Mouse (Mus musculus) activated CD4-positive, CD25-positive, alpha-beta regulatory T cell, adult 4 months (primary cell): Measurements from ENCODE around the gene Mtf2. TPM values are rescaled to one million over a fixed set of nuclear protein-coding genes. Genes with fewer than 3 reads are reported as not detected.
"Not testable (repeated sequence)": the region's sequence is repeated elsewhere in the genome, so short reads cannot be mapped to it uniquely, and the experiment has no call there.

Source experiments
- ATAC-seq: one replicate; pipeline ENCODE4 v1.8.0; 2017
- polyA plus RNA-seq, 2 experiments: library from polyadenylated mRNA; unstranded; fragments of 100-300 nt; shearing (Covaris generic); gene quantifications; one replicate each; pipeline ENCODE4 v1.2.1; 2017

The Mtf2 gene
- polyA plus RNA-seq = 10 to 100 TPM; 48.3 to 52.9 TPM

- ATAC-seq = peak; percentile 92
These were observed at the start of gene Mtf2 for GRCm38 (mm10) chr5:108065465-108066411. Gene Mtf2 (plus strand): TSS chr5:108065674.

DNA sequence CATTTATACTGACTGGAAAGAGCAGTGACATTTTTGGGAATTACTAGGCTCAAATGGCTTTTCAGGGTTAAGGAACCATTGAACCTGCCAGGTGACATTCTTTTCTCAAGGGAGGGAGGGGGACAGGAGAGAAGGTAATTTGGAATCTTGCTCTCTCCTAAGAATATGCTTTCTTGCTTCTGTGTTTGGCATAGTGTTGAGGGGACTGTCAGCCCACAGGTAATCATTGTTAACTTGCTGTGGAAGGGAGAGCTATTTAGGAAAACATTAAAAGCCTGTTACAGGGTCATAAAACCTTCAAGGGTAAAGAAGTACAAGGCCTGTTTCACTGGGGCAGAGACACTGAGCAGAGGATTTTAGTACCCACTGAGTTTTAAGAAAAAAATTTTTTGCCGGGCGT, 48.2 kb upstream of the Mtf2 start:
- ATAC-seq = no peak

- ATAC-seq = no peak
These were observed 46.1 kb upstream of the Mtf2 start for GRCm38 (mm10) chr5:108019367-108019766.

DNA sequence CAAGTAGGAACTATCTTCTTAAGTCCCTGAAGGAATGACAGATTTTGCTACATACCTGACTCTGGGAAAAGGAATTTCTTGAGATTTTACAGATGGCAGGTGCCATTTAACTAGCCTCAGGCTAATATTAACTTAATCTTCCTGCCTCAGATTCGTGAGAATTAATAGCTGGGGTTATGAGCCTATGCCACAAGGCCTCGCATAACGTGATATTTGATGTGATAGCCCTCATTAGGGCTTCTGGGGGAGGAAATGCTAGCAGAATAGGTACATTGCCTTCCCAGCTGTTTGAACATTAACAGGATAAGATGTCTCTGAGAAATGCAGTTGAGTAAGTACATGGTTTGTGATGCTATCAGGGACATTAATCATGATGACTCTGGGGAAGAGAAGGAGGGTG, 44.1 kb upstream of the Mtf2 start:
- no peak for ATAC-seq

DNA sequence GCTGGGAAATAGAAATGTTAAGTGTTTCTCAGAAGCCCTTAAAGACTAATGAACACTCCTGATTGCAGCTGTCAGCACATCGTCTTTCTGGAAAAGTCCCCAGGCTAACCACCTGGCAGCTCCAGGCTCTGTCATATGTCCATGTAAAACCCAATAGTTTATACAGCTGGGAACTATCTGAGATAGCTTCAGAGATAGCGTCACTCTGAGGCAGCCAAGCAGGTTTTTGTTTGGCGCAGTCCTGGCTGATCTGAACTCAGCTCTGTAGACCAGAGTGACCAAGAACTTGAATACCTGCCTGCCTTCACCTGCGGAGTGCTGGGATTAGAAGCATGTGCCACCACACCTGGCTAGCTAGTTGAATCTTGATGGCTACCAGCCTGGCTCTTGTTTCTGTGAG, 37.2 kb upstream of the Mtf2 start:
- no peak for ATAC-seq

GRCm38 (mm10) chr5:108028797-108029536, 36.5 kb upstream of the Mtf2 start:
- not testable (repeated sequence) for ATAC-seq

DNA sequence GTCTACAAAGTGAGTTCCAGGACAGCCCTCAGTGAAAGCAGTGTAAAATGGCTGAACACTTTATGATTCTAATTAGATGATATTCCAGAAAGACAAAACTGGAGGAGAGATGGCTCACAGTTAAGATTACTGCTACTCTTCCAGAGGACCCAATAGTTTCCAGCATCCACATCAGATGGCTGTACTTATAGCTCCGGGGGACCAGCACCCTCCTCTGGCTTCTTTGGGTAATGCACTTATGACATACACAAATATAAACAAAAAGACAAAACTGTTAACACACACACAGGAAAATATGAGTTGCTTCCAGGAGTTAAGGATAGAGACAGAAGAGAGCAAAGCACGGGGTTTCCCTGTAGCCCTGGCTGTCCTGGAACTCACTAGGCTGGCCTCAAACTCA, 35.5 kb upstream of the Mtf2 start:
- no peak for ATAC-seq

- ATAC-seq = no peak
These were observed 34.2 kb upstream of the Mtf2 start for GRCm38 (mm10) chr5:108031267-108031666.

DNA sequence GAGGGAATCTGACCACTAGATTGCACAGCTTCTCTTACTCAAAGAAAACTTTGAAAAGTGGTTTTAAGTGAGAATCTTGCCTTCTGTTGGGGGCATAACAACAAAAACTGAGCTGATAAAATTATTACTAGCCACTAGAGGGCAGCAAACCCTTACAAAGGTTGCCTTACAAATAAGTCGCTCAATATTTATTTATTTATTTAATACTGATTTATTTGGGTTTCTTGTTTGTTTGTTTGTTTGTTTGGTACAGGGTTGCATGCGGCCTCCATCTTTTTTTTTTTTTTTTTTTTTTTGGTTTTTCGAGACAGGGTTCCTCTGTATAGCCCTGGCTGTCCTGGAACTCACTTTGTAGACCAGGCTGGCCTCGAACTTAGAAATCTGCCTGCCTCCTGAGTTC, 31.3 kb upstream of the Mtf2 start:
- peak; percentile 40 for ATAC-seq

- ATAC-seq = no peak
These were observed 30.0 kb upstream of the Mtf2 start for GRCm38 (mm10) chr5:108035523-108035922.

DNA sequence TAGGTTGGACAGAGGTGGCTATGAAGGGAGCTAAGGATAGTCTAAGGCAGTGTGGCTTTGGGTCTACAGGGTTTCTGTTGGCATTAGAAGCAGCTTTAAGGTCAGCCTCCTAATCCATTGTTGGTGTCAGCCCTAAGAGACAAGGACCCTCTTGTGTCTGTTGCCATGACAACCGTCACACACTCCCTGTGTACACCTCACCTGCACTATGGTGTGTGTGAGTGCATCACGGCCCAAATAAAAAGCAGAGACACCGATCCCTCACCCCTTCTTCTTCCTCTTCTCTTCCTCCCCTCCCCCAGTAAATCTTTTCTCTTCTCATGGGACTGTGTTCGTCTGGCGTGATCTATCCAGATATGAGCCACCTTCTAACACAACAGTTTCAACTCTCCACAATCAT, 23.4 kb upstream of the Mtf2 start:
- ATAC-seq = no peak

- ATAC-seq = no peak
These were observed 21.6 kb upstream of the Mtf2 start for GRCm38 (mm10) chr5:108043908-108044307.

DNA sequence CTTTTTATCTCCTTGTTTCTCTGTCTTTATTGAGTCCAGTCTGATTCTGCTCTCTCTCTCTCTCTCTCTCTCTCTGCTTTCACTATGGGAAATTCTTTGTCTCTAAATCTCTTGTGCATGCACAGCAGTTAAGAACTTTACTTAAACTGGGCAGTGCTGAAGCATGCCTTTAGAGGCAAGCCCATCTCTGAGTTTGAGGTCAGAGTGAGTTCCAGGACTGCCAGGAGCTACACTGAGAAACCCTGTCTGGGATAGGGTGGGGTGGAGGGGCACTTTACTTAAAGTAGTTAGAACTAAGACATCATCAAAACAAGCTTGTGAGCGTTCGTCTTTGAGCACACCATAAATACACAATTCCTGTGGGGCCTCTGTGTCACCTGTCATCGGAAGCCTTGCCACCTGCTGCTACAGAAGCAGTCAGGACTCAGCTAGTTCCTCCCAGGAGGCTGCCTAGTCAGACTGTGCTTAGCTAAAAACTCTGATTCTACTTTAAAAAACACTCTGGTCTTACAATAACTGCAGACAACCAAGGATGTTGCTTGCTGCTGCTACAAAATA, 15.7 kb upstream of the Mtf2 start:
- ATAC-seq = no peak

DNA sequence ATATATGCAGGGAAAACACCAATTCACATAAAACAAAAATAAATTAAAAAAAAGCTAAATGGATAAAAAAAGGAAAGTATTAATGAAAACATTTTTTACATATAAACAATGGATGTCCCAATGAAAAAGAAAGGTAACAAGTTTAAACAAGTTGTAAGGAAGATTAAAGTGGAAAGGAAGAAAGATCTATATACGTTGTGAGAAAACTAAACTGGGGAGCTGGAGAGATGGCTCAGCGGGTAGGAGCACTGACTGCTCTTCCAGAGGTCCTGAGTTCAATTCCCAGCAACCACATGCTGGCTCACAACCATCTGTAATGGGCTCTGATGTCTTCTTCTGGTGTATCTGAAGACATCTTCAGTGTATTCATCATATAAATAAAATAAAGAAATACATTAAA, 14.4 kb upstream of the Mtf2 start:
- no peak for ATAC-seq

- ATAC-seq = not testable (repeated sequence)
These were observed 13.7 kb upstream of the Mtf2 start for GRCm38 (mm10) chr5:108051727-108052126.

DNA sequence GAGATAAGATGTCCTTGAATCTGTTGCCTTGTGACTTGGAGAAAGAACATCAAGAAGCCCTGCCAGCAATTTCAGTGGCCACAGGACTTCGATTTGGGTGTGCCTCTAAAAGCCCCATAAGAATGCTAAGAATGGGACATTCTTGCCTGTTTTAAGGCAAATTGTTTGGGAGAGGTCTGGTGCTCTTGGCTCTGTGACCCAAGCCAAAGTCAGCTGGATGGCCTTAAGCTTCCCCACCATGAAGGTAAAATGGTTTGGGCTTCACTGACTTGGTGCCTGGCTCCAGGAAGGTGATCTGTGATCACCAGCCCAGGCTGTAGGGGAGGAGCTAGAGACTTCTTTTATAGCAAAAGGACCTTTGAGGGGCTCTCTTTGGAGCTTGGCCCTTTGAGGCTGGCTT, 13.3 kb upstream of the Mtf2 start:
- no peak for ATAC-seq

GRCm38 (mm10) chr5:108053566-108053965, 11.9 kb upstream of the Mtf2 start:
- ATAC-seq = no peak

- ATAC-seq = no peak
These were observed 5.1 kb upstream of the Mtf2 start for GRCm38 (mm10) chr5:108060413-108060812.

DNA sequence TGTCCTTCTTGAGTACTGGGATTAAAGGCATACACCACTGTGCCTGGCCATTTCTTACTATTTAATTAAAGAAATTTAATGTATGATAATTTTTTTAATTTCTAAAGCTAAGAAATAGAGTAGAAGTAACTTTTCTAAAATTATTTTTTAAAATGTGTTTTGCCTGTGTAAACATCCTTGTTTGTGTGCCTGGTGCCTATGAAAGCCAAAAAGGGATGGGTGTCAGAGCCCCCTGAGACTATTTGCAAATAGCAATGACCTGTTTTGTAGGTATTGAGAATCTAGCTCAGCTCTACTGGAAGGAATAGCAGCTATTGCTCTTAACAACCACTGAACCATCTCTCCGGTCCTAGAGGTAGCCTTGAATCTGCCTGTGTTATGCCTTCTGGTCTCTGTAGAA, 6.8 kb downstream of the Mtf2 start:
- no peak for ATAC-seq

GRCm38 (mm10) chr5:108076241-108076640, 10.8 kb downstream of the Mtf2 start:
- ATAC-seq = no peak

GRCm38 (mm10) chr5:108076833-108077540, 11.5 kb downstream of the Mtf2 start:
- ATAC-seq = no peak

DNA sequence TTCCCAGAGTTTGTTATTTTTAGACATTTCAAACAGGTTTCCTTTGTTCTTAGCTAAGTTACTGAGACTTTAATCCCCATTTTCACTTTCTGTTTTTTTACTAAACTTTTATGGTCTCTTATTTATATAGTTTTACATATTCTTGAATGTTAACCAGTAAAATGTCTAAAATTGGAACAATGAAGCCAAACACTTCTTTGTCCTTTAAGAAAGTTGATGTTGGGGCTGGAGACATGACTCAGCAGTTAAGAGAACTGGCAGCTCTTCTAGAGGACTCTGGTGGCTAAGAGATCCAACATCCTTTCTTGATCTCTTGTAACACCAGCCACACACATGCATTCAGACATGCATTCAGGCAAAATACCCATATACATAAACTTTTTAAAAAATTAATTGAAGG, 14.1 kb downstream of the Mtf2 start:
- ATAC-seq = no peak

DNA sequence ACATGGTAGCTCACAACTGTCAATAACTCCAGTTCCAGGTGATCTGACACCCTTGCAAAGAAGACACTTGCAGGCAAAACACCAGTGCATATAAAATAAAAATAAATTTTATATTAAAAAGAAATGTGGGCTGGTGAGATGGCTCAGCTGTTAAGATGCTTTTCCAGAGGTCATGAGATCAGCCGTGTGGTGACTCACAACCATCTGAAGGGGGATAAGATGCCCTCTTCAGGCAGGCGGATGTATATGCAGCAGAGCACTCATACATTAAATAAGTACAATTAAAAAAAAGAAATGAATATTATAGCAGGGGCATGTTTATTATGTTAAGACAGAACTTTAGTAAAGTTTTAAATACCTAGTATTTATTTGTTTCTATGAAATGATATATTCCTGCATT, 16.9 kb downstream of the Mtf2 start:
- ATAC-seq = peak; percentile 73
